Mouse (Mus musculus): ENCODE data around the gene Oasl1.
"Not testable (repeated sequence)": the region's sequence is repeated elsewhere in the genome, so short reads cannot be mapped to it uniquely, and the experiment has no call there.

Oasl1 gene

GRCm38 (mm10) chr5:114926153-114926684, 3.2 kb downstream of the Oasl1 start:
- DNase-seq (ENCODE audit: low spot score in 2 of 2) = no peak

GRCm38 (mm10) chr5:114926753-114927152, 3.7 kb downstream of the Oasl1 start:
- no peak for DNase-seq (ENCODE audit: low spot score in 2 of 2)

- no peak for DNase-seq (ENCODE audit: low spot score in 2 of 2)
Measured at GRCm38 (mm10) chr5:114931626-114932025, 8.6 kb downstream of the Oasl1 start.

DNA sequence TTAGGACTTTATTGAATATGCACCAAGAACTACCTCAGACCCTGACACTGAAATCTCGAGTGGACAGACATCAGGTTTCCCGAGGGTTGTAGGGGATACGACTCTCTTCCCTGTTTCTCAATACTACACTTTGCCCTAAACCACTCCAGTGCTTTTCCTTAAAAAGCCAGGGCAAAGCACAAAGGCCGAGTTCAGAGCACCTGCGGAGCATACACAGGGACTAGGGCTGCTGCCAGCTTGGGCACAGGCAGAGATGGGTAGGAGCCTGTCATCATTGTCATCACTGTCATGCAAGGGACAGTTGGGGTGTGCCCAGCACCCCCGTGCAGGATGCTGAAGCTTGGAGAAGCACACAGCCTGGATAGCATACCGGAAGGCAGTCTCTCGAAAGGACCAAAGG, 10.2 kb downstream of the Oasl1 start:
- DNase-seq (ENCODE audit: low spot score in 2 of 2) = no peak

DNA sequence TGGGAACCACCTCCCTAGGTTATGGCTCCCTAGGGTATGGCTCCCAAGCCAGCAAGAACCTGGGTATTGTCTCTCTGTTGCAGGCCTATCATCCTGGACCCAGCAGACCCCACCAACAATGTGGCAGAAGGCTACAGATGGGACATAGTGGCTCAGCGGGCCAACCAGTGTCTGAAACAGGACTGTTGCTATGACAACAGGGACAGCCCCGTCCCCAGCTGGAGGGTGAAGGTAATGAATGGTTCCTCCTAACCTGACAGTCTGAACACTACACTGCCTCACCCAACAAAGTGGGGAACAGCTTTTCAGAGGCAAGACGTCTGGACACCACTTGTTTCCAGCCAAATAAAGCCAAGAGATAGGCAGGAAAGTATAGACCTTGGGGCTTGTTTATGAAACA, 12.8 kb downstream of the Oasl1 start:
- DNase-seq (ENCODE audit: low spot score in 2 of 2) = no peak

DNA sequence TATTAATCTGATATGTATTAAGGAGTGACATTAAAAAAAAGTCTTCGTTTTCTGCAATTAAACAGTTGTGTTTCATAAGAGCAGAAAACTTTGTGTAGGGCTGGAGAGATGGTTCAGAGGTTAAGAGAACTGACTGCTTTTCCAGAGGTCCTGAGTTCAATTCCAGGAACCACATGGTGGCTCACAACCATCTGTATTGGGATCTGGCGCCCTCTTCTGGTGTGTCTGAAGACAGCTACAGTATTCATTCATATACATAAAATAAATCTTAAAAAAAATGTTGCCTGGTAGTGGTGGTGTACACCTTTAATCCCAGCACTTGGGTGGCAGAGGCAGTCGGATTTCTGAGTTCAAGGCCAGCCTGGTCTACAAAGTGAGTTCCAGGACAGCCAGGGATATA, 18.1 kb downstream of the Oasl1 start:
- DNase-seq (ENCODE audit: low spot score in 2 of 2) = not testable (repeated sequence)

- DNase-seq (ENCODE audit: low spot score in 2 of 2) = peak; percentile 83 to 85
Measured at GRCm38 (mm10) chr5:114942074-114942765, 19.2 kb downstream of the Oasl1 start, which contains the start of gene 2210016L21Rik. Gene 2210016L21Rik (plus strand): TSS chr5:114942158.

GRCm38 (mm10) chr5:114942766-114943130, 19.7 kb downstream of the Oasl1 start:
- DNase-seq (ENCODE audit: low spot score in 2 of 2) = no peak

- no peak for DNase-seq (ENCODE audit: low spot score in 2 of 2)
Measured at GRCm38 (mm10) chr5:114945072-114945471, 22.0 kb downstream of the Oasl1 start.

DNA sequence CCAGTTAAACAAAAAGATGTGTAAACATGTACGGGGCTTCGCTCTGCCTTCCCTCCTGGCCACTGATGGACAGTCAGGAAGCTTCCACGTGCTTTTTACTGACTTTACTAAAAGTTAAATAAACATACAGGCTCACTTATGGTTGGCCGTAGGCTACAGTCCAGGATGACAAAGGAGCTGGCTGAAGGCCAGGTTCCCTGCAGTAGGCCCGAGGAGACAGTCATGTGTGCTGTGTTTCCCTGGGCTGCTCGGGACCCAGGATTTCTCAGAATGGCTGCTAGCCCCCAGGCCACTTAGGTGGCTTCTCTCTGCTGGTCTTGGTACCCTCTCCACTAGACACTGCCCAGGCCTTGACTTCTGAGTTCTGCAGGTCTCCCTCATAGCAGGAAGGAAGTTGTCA, 25.9 kb downstream of the Oasl1 start:
- no peak for DNase-seq (ENCODE audit: low spot score in 2 of 2)

- no peak for DNase-seq (ENCODE audit: low spot score in 2 of 2)
Measured at GRCm38 (mm10) chr5:114949316-114949715, 26.3 kb downstream of the Oasl1 start.

DNA sequence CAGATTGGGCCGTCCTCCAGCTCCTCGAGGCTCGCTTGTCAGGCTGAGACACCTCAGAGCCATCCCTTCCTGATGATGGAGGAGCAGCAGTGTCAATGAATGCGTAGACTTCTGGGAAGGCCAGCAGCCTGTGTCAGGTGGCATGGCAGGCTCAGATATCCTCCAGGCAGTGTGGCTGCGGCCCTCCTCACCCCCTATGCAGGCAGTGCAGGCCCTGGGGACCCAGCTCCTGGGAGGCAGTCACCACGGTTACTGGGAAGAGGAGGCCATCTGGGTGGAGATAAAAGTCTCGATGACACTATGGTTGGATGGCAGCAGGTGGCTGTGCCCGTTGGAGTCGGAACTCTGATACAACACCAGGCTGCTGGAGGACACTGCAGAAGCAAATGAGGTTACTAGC, 26.8 kb downstream of the Oasl1 start:
- no peak for DNase-seq (ENCODE audit: low spot score in 2 of 2)

GRCm38 (mm10) chr5:114950669-114951068, 27.6 kb downstream of the Oasl1 start:
- no peak for DNase-seq (ENCODE audit: low spot score in 2 of 2)

DNA sequence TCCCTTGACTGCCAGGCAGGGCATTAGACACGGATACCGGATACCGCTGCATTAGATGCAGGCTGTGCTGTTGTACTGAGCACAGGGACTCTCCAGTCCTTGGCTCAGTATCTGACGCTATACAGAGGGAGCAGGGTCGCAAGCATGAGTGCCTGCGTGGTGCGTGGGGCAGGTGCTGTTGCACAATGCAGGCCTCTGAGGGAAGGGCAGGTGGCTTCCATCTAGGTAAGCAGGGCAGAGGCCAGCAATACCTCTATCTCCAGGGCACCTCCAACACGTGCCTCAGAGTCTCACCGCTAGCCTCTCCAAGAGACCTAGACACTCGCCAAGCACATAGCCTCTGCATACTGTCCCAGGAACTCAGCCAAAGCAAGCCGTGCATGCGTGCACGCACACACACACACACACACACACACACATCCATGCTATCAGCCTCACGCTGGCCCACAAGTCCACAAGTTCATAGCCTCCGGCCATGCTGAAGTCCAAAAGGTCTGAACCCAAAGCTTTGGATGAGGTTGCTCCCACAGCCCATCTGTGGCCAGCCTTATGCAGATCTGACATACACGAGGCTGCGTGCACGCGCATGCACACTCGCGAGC, 28.3 kb downstream of the Oasl1 start:
- DNase-seq (ENCODE audit: low spot score in 2 of 2) = no peak

- DNase-seq (ENCODE audit: low spot score in 2 of 2) = no peak
Measured at GRCm38 (mm10) chr5:114953326-114953725, 30.3 kb downstream of the Oasl1 start.

DNA sequence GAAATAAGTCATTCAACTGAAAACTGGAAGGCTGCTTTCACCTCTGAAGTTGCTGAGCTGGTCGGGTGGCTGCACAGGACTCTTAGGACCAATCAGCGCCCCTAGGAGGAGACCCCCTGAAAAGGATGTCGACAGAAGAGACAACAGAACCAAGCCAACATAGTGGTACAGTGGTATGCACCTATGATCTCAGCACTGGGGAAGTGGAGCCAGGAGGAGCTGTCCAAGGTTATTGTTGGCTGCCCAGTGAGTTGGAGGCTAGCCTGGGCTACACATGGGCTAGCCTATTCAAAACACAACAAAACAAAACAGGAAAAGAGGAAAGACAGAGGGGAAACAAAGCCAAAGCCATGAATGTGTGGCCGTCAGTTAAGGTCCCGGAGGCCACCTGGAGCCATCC, 35.0 kb downstream of the Oasl1 start:
- DNase-seq (ENCODE audit: low spot score in 2 of 2) = no peak

GRCm38 (mm10) chr5:114961590-114962360, 38.7 kb downstream of the Oasl1 start:
- no peak for DNase-seq (ENCODE audit: low spot score in 2 of 2)

GRCm38 (mm10) chr5:114964315-114964966, 41.4 kb downstream of the Oasl1 start:
- DNase-seq (ENCODE audit: low spot score in 2 of 2) = no peak

GRCm38 (mm10) chr5:114964967-114965898, 42.2 kb downstream of the Oasl1 start:
- DNase-seq (ENCODE audit: low spot score in 2 of 2) = no peak

GRCm38 (mm10) chr5:114967523-114968268, 44.7 kb downstream of the Oasl1 start:
- DNase-seq (ENCODE audit: low spot score in 2 of 2) = no peak
